ENCODE assay signal across 7 mouse cellular contexts in genomic region chr7:3411160-3411941, GRCm38 (mm10). TPM values are rescaled to one million over a fixed set of nuclear protein-coding genes. Genes with fewer than 3 reads are reported as not detected.
DNase-seq lines count a peak whose midpoint lies in the region; ATAC-seq and TF ChIP-seq lines count a peak whose summit lies in the region.

No protein-coding gene starts in this region.

- under 1% methylated on average over 33 of the region's 33 CpGs for WGBS in midbrain, embryonic 15.5 days

- ATAC-seq in granulocyte monocyte progenitor cell, adult 5-6 weeks (replicated peaks; ENCODE audit: poor library complexity, severe bottlenecking): peak; percentile 29
- ATAC-seq in midbrain, embryonic 15.5 days (replicated peaks): peak; percentile 87

- 0 out of 2 replicates have a peak, but pooled peaks cover 3% of the 10 kb centered on the region for H3K36me3 ChIP-seq in E14TG2a.4 (ENCODE audit: insufficient read depth, low read length)
- no peaks in the 10 kb centered on the region for H3K36me3 ChIP-seq in midbrain, embryonic 15.5 days (replicated peaks)

- no peak overlapping the region; the same call in 1 of the 2 replicates for H3K9ac ChIP-seq in midbrain, embryonic 15.5 days

- intact Hi-C loops in left cerebral cortex, postnatal 14 days (cut with DNase I): no loop called here

- no peak for TF ChIP-seq CTCF in E14TG2a.4 (conservative IDR thresholded peaks at IDR 0.05; ENCODE audit: low read length)

- peaks cover 46% of the 10 kb centered on the region for H3K4me1 ChIP-seq in E14TG2a.4 (replicated peaks; ENCODE audit: low read depth, low read length)
- H3K4me1 ChIP-seq in midbrain, embryonic 15.5 days: peaks cover 27% of the 10 kb centered on the region

- H3K9me3 ChIP-seq in E14TG2a.4 (ENCODE audit: low read length): no peaks in the 10 kb centered on the region
- H3K9me3 ChIP-seq in midbrain, embryonic 15.5 days: no peaks in the 10 kb centered on the region

- H3K4me2 ChIP-seq in midbrain, embryonic 15.5 days: peak overlapping the region; percentile 67

- H3K27me3 ChIP-seq in E14TG2a.4 (ENCODE audit: insufficient read depth, low read length): peaks cover 21% of the 10 kb centered on the region
- H3K27me3 ChIP-seq in midbrain, embryonic 15.5 days (replicated peaks): peaks cover 19% of the 10 kb centered on the region

- peak; percentile 96 for DNase-seq in A20 (ENCODE audit: low read depth, low spot score)
- DNase-seq in cerebellum, adult 9-11 months: peak; percentile 72
- DNase-seq in left cerebral cortex, postnatal 14 days (ENCODE audit: low spot score in 2 of 2): peak; percentile 52 to 87
- DNase-seq in yolk sac, embryonic 10.5 days (ENCODE audit: low spot score): peak; percentile 70

- no peak overlapping the region for H3K27ac ChIP-seq in midbrain, embryonic 15.5 days

- H3K4me3 ChIP-seq in E14TG2a.4 (replicated peaks; ENCODE audit: low read length): peak overlapping the region; percentile 84
- H3K4me3 ChIP-seq in midbrain, embryonic 15.5 days: peak overlapping the region; percentile 41

RNA-seq across cellular contexts. Expression of gene Cacng6, which starts 12.6 kb away (rescaled TPM):
- not detected in 2 replicates for total RNA-seq in granulocyte monocyte progenitor cell, adult 5-6 weeks (2014; fragmentation: Nextera tagmentation)
- not detected in 2 replicates for total RNA-seq in granulocyte monocyte progenitor cell, adult 5-6 weeks (2017)
- total RNA-seq in left cerebral cortex, postnatal 14 days (2021): 1 to 10 TPM; 2.0 to 2.7 TPM
- polyA plus RNA-seq in midbrain, embryonic 15.5 days (2015; fragmentation: Nextera tagmentation; extraction: Ambion mirVana): not detected in 2 replicates

RNA-seq across cellular contexts. Expression of gene Cacng8, which starts 20.9 kb away (rescaled TPM):
- 1.9 TPM in 1 of 2 replicates, not detected in the other for total RNA-seq in granulocyte monocyte progenitor cell, adult 5-6 weeks (2014; fragmentation: Nextera tagmentation)
- total RNA-seq in granulocyte monocyte progenitor cell, adult 5-6 weeks (2017): not detected in 2 replicates
- total RNA-seq in left cerebral cortex, postnatal 14 days (2021): 100 to 1,000 TPM; 176 to 203 TPM
- polyA plus RNA-seq in midbrain, embryonic 15.5 days (2015; fragmentation: Nextera tagmentation; extraction: Ambion mirVana): 18.3 and 19.0 TPM in 2 replicates

Comparison
In these comparisons a context has a peak if more than half of its experiments do, and no peak if none do; other contexts are left out.
1. RNA of gene Cacng8, which starts 20.9 kb away (total RNA-seq): 176 to 203 TPM in left cerebral cortex, postnatal 14 days; 1.9 TPM in granulocyte monocyte progenitor cell, adult 5-6 weeks; every median in the first group is over 10 times any median in the second.
2. Peak in every context shown above with its lines, with median percentiles within 50 percentile points of each other: DNase-seq.